Mouse (Mus musculus): ENCODE data around the gene Chd2. TPM values are rescaled to one million over a fixed set of nuclear protein-coding genes. Genes with fewer than 3 reads are reported as not detected.

The Chd2 gene
- total and polyA plus RNA-seq, 2 experiments from 2014 or later = 34.4 to 43.8 TPM

DNA sequence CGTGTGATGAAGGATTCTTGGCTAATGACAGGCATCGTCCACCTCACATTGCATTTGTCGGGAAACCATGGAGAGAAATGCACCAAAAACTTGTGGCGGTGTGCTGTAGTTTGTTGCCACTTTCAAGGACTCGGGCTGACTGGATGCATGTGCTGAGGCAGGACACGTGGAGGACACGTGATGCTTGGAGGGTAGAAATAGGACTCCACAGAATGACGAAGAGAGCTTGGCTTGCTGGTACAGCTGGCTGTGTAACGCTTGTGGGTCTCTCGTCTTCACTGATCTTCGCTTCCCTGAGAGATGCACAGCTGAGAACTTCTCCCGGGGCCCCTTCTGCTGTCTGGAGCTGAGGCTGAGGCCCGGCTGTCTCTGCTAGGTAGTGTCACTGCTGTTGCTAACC lies 118.4 kb downstream of the Chd2 start:
- 74% methylated on average over 13 of the region's 13 CpGs for WGBS
- TF ChIP-seq CTCF (IDR thresholded peaks at IDR 0.05) = no peak

DNA sequence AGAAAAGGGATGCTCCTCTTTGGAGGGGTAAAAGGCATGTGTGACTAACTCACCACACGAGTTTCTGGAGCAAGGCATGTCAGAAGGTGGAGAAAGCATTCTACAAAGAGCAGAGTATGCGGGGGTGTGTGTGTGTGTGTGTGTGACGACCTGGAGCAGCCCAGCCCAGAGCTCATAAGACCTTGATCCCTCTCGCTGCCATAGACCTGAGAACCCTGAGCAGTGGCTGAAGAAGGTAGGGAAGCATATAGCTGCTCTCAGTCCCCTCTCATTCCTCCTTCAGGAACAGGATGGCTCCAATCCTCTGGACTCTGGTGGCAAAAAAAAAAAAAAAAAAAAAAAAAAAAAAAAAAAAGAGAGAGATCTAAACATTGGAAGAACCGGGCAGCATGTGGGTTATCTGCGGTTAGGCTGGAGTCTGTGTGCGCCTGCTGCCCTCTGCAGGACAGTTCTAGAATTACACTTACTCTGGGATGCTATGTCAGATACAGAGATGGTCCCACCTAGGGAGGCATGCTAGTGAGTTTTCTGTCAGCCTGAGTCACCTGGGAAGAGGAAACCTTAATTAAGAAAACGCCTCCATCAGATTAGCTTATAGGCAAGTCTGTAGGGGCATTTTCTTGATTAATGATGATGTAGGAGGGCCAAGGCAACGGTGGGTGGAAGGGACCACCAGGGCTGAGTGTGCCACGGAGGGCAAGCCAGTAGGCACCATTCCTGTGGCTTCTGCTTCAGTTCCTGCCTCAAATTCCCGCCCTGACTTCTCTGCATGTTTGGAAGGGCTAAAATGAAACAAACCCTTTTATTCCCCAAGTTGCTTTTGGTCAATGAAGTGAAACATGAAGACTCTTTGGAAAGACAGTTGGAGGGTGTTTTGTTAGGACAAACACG lies 119.2 kb downstream of the Chd2 start:
- H3K4me2 ChIP-seq (ENCODE audit: low read depth, low read length, poor library complexity, severe bottlenecking) = no peak overlapping the region
- H3K27me3 ChIP-seq (ENCODE audit: insufficient read depth, low read length) = no peaks in the 10 kb centered on the region
- no peak overlapping the region for H3K9ac ChIP-seq (replicated peaks; ENCODE audit: low read length, poor library complexity, severe bottlenecking)
- ATAC-seq (ENCODE audit: low FRiP score) (0 out of 2 replicates have a peak, but pooled peaks have one; percentile 25), DNase-seq (ENCODE audit: low spot score) (peak; percentile 90)
- H3K9me3 ChIP-seq (ENCODE audit: low read length) = no peaks in the 10 kb centered on the region
- peak; percentile 92 for TF ChIP-seq CTCF (IDR thresholded peaks at IDR 0.05)
- H3K36me3 ChIP-seq (ENCODE audit: insufficient read depth, low read length) = peaks cover 13% of the 10 kb centered on the region; the same call in 1 of the 2 replicates
- H3K4me3 ChIP-seq (ENCODE audit: low read depth, low read length) = no peak overlapping the region
- 24% methylated on average over 12 of the region's 12 CpGs for WGBS
- H3K4me1 ChIP-seq (ENCODE audit: insufficient read depth, low read length) = 0 out of 2 replicates have a peak, but pooled peaks cover 2% of the 10 kb centered on the region
- H3K27ac ChIP-seq (ENCODE audit: low read depth, low read length) = no peak overlapping the region

More for the DNA sequence above, 118.4 kb downstream of the Chd2 start:
- Histone ChIP-seq H3K9me3 (ENCODE audit: low read length) (no peaks in the 10 kb centered on the region), H3K27ac (ENCODE audit: low read depth, low read length) (no peak overlapping the region), H3K4me1 (ENCODE audit: insufficient read depth, low read length) (0 out of 2 replicates have a peak, but pooled peaks cover 2% of the 10 kb centered on the region), H3K36me3 (ENCODE audit: insufficient read depth, low read length) (peaks cover 13% of the 10 kb centered on the region), H3K9ac (replicated peaks; ENCODE audit: low read length, poor library complexity, severe bottlenecking) (no peak overlapping the region), H3K4me3 (ENCODE audit: low read depth, low read length) (no peak overlapping the region), H3K4me2 (ENCODE audit: low read depth, low read length, poor library complexity, severe bottlenecking) (no peak overlapping the region), H3K27me3 (ENCODE audit: insufficient read depth, low read length) (no peaks in the 10 kb centered on the region)
- no peak for ATAC-seq (ENCODE audit: low FRiP score)
- DNase-seq (ENCODE audit: low spot score) = no peak

DNA sequence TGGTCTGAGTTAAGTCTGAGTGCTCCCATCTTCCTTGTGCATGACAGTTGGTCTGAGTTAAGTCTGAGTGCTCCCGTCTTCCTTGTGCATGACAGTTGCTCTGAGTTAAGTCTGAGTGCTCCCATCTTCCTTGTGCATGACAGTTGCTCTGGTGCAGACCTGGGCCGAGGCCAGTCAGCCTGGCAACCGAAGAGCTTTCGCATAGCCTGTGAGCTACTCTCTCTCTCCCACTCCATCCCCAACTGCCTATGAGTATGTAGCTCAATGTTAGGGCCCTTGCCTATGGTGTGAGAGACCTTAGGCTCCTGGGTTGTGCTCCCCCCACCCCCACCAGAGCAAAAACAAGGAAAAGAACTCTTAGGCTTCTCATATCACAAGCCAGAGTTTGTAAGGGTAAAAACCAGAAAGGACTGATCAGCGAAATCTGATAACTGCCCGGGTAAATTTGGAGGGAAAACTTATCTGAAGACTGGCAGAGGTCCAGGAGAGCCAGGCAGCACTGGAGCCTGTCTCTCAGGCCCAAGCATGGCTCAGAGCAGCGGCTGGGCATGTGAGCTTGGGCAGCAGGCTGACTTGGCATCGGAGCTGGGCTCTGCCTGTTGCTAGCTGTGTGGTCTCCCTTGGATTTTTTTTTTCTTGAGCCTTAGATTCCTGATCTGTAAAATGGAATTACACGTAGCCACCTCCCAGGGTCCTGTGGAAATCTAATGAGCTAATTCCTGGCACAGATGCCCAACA lies 120.2 kb downstream of the Chd2 start:
- Histone ChIP-seq H3K36me3 (ENCODE audit: insufficient read depth, low read length) (peaks cover 14% of the 10 kb centered on the region; the same call in 1 of the 2 replicates), H3K9me3 (ENCODE audit: low read length) (no peaks in the 10 kb centered on the region), H3K27ac (ENCODE audit: low read depth, low read length) (no peak overlapping the region), H3K27me3 (ENCODE audit: insufficient read depth, low read length) (no peaks in the 10 kb centered on the region), H3K9ac (replicated peaks; ENCODE audit: low read length, poor library complexity, severe bottlenecking) (no peak overlapping the region), H3K4me3 (ENCODE audit: low read depth, low read length) (no peak overlapping the region), H3K4me1 (ENCODE audit: insufficient read depth, low read length) (0 out of 2 replicates have a peak, but pooled peaks cover 2% of the 10 kb centered on the region), H3K4me2 (ENCODE audit: low read depth, low read length, poor library complexity, severe bottlenecking) (no peak overlapping the region)
- DNase-seq (ENCODE audit: low spot score) (peak; percentile 83), ATAC-seq (ENCODE audit: low FRiP score) (peak; percentile 45; the same call in 1 of the 2 replicates)
- no peak for TF ChIP-seq CTCF (IDR thresholded peaks at IDR 0.05)
- 44% methylated on average over 9 of the region's 9 CpGs for WGBS

DNA sequence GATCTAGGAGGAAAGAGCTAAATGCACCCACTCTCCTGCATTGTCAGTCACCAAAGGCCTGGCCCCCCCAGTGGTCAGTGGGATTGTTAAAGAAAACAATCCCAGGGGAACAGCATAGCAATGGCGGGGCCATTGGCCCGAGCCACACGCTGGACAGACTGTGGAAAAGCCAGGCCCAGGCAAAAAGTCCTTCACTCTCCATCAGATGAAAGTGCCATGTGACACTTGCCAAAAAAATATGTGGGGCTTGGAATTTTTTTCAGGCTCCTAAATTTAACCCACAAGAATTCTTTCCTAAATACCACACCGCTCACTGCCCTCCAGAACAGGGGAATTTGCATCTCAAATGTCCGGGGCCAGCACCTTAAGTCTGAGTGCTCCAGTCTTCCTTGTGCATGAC lies 120.8 kb downstream of the Chd2 start:
- WGBS = 44% methylated on average over 5 of the region's 5 CpGs
- Histone ChIP-seq H3K4me3 (ENCODE audit: low read depth, low read length) (no peak overlapping the region), H3K9ac (replicated peaks; ENCODE audit: low read length, poor library complexity, severe bottlenecking) (0 out of 2 replicates have a peak overlapping the region, but pooled peaks have one; percentile 29), H3K27ac (ENCODE audit: low read depth, low read length) (no peak overlapping the region), H3K27me3 (ENCODE audit: insufficient read depth, low read length) (no peaks in the 10 kb centered on the region), H3K9me3 (ENCODE audit: low read length) (no peaks in the 10 kb centered on the region), H3K4me1 (ENCODE audit: insufficient read depth, low read length) (0 out of 2 replicates have a peak, but pooled peaks cover 2% of the 10 kb centered on the region), H3K36me3 (ENCODE audit: insufficient read depth, low read length) (peaks cover 16% of the 10 kb centered on the region; the same call in 1 of the 2 replicates), H3K4me2 (ENCODE audit: low read depth, low read length, poor library complexity, severe bottlenecking) (no peak overlapping the region)
- DNase-seq (ENCODE audit: low spot score) (no peak), ATAC-seq (ENCODE audit: low FRiP score) (no peak)
- TF ChIP-seq CTCF (IDR thresholded peaks at IDR 0.05) = no peak

DNA sequence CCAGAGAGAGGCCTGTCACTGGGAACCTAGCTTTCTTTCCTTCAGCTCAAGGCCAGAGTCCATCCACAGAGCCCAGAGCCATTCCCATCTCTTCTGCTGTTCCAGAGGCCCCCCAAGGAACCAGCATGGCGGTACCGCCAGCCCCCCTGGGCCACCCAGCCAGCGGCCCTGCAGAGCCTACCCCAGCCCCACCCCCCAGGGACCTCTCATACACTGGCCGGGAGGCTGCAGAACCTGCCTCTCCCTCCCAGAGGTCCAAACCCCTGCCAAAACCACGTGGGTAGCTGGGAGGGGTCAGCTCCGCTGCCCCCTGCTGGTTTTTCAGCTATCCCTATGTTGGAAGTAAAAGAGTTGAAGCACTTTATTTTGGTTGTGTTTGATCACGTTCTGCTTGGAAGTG lies 122.3 kb downstream of the Chd2 start:
- DNase-seq (ENCODE audit: low spot score) = no peak
- H3K4me2 ChIP-seq (ENCODE audit: low read depth, low read length, poor library complexity, severe bottlenecking) = no peak overlapping the region
- no peaks in the 10 kb centered on the region for H3K27me3 ChIP-seq (ENCODE audit: insufficient read depth, low read length)
- peak; percentile 58 for TF ChIP-seq CTCF (IDR thresholded peaks at IDR 0.05)
- H3K27ac ChIP-seq (ENCODE audit: low read depth, low read length) = no peak overlapping the region
- H3K9ac ChIP-seq (replicated peaks; ENCODE audit: low read length, poor library complexity, severe bottlenecking) = no peak overlapping the region
- H3K9me3 ChIP-seq (ENCODE audit: low read length) = no peaks in the 10 kb centered on the region
- ATAC-seq (ENCODE audit: low FRiP score) = no peak; the same call in 1 of the 2 replicates
- peaks cover 20% of the 10 kb centered on the region; the same call in 1 of the 2 replicates for H3K36me3 ChIP-seq (ENCODE audit: insufficient read depth, low read length)
- H3K4me3 ChIP-seq (ENCODE audit: low read depth, low read length) = no peak overlapping the region
- no peaks in the 10 kb centered on the region for H3K4me1 ChIP-seq (ENCODE audit: insufficient read depth, low read length)
- 33% methylated on average over 7 of the region's 7 CpGs for WGBS
